Mouse (Mus musculus) MEL (cell line): ENCODE measurements around the gene Prkce.

Experiments used
- CHD2 ChIP-seq: IDR thresholded peaks from 2 replicates; pipeline ENCODE4 v1.6.1; 2011; ENCODE audit warnings: low read length, improper control_type of control experiment
- CTCF ChIP-seq, 3 experiments: IDR thresholded peaks in 2 of 3; conservative IDR thresholded peaks in 1 of 3; 2 replicates each; pipeline ENCODE4 v1.5.1; 2011 to 2012; ENCODE audit warnings: low read length in 3 of 3, low read depth in 2 of 3, mild to moderate bottlenecking in 2 of 3, improper control_type of control experiment in 1 of 3, inconsistent platforms in 1 of 3, mixed read lengths in 1 of 3, moderate library complexity in 1 of 3; ENCODE audit not compliant: control insufficient read depth in 1 of 3, insufficient read depth in 1 of 3, poor library complexity in 1 of 3, severe bottlenecking in 1 of 3
- ELF1 ChIP-seq: IDR thresholded peaks from 2 replicates; pipeline ENCODE4 v1.6.1; 2014; ENCODE audit warnings: low read depth, mild to moderate bottlenecking, inconsistent platforms, low read length, improper control_type of control experiment, moderate library complexity
- EP300 ChIP-seq, 2 experiments: IDR thresholded peaks; 2 replicates each; pipeline ENCODE4 v1.6.1; 2011; ENCODE audit warnings: improper control_type of control experiment in 2 of 2, low read length in 2 of 2, low read depth in 1 of 2, mild to moderate bottlenecking in 1 of 2
- GATA1 ChIP-seq: IDR thresholded peaks from 2 replicates; pipeline ENCODE4 v1.6.1; 2011; ENCODE audit warnings: low read depth, low read length, improper control_type of control experiment
- MAX ChIP-seq: IDR thresholded peaks from 2 replicates; pipeline ENCODE4 v1.6.1; 2011; ENCODE audit warnings: low read length, improper control_type of control experiment
- USF1 ChIP-seq: IDR thresholded peaks from 2 replicates; pipeline ENCODE4 v1.6.1; 2014; ENCODE audit warnings: low read depth, mild to moderate bottlenecking, inconsistent platforms, low read length, improper control_type of control experiment, moderate library complexity
- ZMIZ1 ChIP-seq: IDR thresholded peaks from 2 replicates; pipeline ENCODE4 v1.6.1; 2012; ENCODE audit warnings: low read depth, mild to moderate bottlenecking, inconsistent platforms, low read length, improper control_type of control experiment, moderate library complexity
- ZNF384 ChIP-seq: IDR thresholded peaks from 2 replicates; pipeline ENCODE4 v1.6.1; 2012; ENCODE audit warnings: low read depth, mild to moderate bottlenecking, inconsistent platforms, low read length, improper control_type of control experiment

- TF ChIP-seq GATA1 (no peak), ZMIZ1 (no peak), ELF1 (no peak), USF1 (no peak), ZNF384 (no peak), EP300 (IDR thresholded peaks at IDR 0.05; ENCODE audit: low read depth in 1 of 2, low read length in 2 of 2) (no peak), MAX (no peak), CTCF (IDR thresholded peaks at IDR 0.05 in 2 of 3, conservative IDR thresholded peaks at IDR 0.05 in 1 of 3; ENCODE audit: control insufficient read depth in 1 of 3, insufficient read depth in 1 of 3, low read depth in 2 of 3, low read length in 3 of 3, poor library complexity in 1 of 3, severe bottlenecking in 1 of 3) (no peak), CHD2 (no peak)
Measured at GRCm38 (mm10) chr17:86243109-86243527, 75.5 kb downstream of the Prkce start.
